Mouse (Mus musculus) MEL (cell line): ENCODE data around the gene Tspan18.

Source experiments
- CHD1 ChIP-seq: IDR thresholded peaks from 2 replicates; pipeline ENCODE4 v1.6.1; 2012; ENCODE audit warnings: low read depth, mild to moderate bottlenecking, inconsistent platforms, low read length, improper control_type of control experiment
- CHD2 ChIP-seq: IDR thresholded peaks from 2 replicates; pipeline ENCODE4 v1.6.1; 2011; ENCODE audit warnings: low read length, improper control_type of control experiment
- CTCF ChIP-seq, 3 experiments: IDR thresholded peaks in 2 of 3; conservative IDR thresholded peaks in 1 of 3; 2 replicates each; pipeline ENCODE4 v1.5.1; 2011 to 2012; ENCODE audit warnings: low read length in 3 of 3, low read depth in 2 of 3, mild to moderate bottlenecking in 2 of 3, improper control_type of control experiment in 1 of 3, inconsistent platforms in 1 of 3, mixed read lengths in 1 of 3, moderate library complexity in 1 of 3; ENCODE audit not compliant: control insufficient read depth in 1 of 3, insufficient read depth in 1 of 3, poor library complexity in 1 of 3, severe bottlenecking in 1 of 3
- GABPA ChIP-seq: IDR thresholded peaks from 2 replicates; pipeline ENCODE4 v1.6.1; 2012; ENCODE audit warnings: low read depth, mild to moderate bottlenecking, inconsistent platforms, low read length, improper control_type of control experiment, moderate library complexity
- GATA1 ChIP-seq: IDR thresholded peaks from 2 replicates; pipeline ENCODE4 v1.6.1; 2011; ENCODE audit warnings: low read depth, low read length, improper control_type of control experiment
- POLR2A ChIP-seq, 2 experiments: IDR thresholded peaks; 2 replicates each; pipeline ENCODE4 v1.6.1; 2011 to 2012; ENCODE audit warnings: low read length in 2 of 2, mild to moderate bottlenecking in 2 of 2, control low read depth in 1 of 2, improper control_type of control experiment in 1 of 2, low read depth in 1 of 2, moderate library complexity in 1 of 2; ENCODE audit not compliant: control insufficient read depth in 1 of 2, insufficient read depth in 1 of 2, poor library complexity in 1 of 2
- SMC3 ChIP-seq: IDR thresholded peaks from 2 replicates; pipeline ENCODE4 v1.6.1; 2011; ENCODE audit warnings: low read depth, low read length, improper control_type of control experiment
- TCF12 ChIP-seq: IDR thresholded peaks from 2 replicates; pipeline ENCODE4 v1.6.1; 2014; ENCODE audit warnings: low read depth, mild to moderate bottlenecking, inconsistent platforms, low read length, improper control_type of control experiment, moderate library complexity
- USF2 ChIP-seq, 2 experiments: IDR thresholded peaks; 2 replicates each; pipeline ENCODE4 v1.6.1; 2011 to 2012; ENCODE audit warnings: improper control_type of control experiment in 2 of 2, low read length in 2 of 2, borderline replicate concordance in 1 of 2, inconsistent platforms in 1 of 2, low read depth in 1 of 2, mild to moderate bottlenecking in 1 of 2; ENCODE audit not compliant: insufficient read depth in 1 of 2
- ZMIZ1 ChIP-seq: IDR thresholded peaks from 2 replicates; pipeline ENCODE4 v1.6.1; 2012; ENCODE audit warnings: low read depth, mild to moderate bottlenecking, inconsistent platforms, low read length, improper control_type of control experiment, moderate library complexity

DNA sequence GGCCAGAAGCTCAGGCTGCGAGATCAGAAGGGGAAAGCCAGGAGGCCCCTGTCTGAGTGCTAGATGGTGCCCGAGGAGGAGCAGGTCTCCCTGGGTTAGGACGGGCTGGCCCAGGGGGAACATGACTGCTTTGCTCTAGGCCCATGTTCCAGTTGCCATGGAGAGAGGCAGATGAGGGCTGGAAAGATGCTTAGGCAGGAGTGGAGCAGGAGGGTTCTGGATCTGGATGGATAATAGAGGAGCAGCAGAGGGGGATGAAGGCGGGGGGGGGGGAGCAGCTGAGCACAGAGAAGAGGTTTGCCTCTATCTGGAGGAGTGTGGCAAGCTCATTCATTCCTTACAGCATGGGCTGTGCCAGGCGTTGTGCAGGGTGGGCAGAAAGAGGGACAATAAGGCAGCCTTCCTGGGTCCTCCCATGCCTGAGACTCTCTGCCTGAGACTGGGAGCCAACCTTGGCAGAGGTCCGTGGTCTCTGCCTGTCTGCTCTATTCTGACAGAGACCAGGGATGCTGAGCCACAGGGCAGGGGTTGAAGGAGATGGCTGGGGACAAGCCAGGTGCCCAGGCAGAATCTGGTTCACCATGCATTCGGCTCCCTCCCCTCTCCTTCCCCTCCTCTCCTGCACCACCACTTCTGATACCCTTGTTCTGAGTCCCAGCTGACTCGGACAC lies 77.4 kb downstream of the Tspan18 start:
- TF ChIP-seq USF2 (IDR thresholded peaks at IDR 0.05; ENCODE audit: borderline replicate concordance in 1 of 2, insufficient read depth in 1 of 2, low read depth in 1 of 2, low read length in 2 of 2) (no peak), CTCF (IDR thresholded peaks at IDR 0.05 in 2 of 3, conservative IDR thresholded peaks at IDR 0.05 in 1 of 3; ENCODE audit: control insufficient read depth in 1 of 3, insufficient read depth in 1 of 3, low read depth in 2 of 3, low read length in 3 of 3, poor library complexity in 1 of 3, severe bottlenecking in 1 of 3) (no peak), CHD1 (no peak), CHD2 (no peak), POLR2A (IDR thresholded peaks at IDR 0.05; ENCODE audit: control insufficient read depth in 1 of 2, insufficient read depth in 1 of 2, low read depth in 1 of 2, low read length in 2 of 2, poor library complexity in 1 of 2) (no peak), SMC3 (no peak), GABPA (no peak), TCF12 (no peak), GATA1 (no peak), ZMIZ1 (no peak)
